ENCODE assay signal across 8 mouse cellular contexts in the genomic region with DNA sequence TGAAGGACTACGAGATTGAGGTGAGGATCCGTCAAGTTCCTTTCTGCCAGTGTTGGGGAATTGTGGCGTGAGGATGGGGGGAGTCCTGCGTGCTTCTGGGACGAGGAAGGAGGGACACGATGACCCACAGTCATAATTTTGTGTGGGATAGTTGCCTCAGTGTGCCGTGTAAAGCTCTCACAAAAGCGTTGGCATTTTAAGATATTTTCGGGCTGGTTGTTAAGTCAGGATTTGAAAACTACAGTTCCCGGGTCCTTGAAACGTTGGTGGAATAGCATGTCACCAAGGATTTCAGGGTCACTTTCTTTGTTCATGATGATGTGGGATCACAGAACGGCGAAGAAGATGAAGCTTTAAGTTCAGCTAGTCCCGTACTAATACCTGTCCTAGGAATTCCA. TPM values are rescaled to one million over a fixed set of nuclear protein-coding genes. Genes with fewer than 3 reads are reported as not detected.
DNase-seq lines count a peak whose midpoint lies in the region; ATAC-seq lines count a peak whose summit lies in the region.

No protein-coding gene starts in this region.

- no peaks in the 10 kb centered on the region for H3K27me3 ChIP-seq in lung, embryonic 15.5 days
- no peaks in the 10 kb centered on the region for H3K27me3 ChIP-seq in embryonic facial prominence, embryonic 15.5 days
- no peaks in the 10 kb centered on the region for H3K27me3 ChIP-seq in intestine, embryonic 16.5 days (replicated peaks; ENCODE audit: control insufficient read depth, insufficient read depth, low read length)
- no peaks in the 10 kb centered on the region for H3K27me3 ChIP-seq in neural tube, embryonic 13.5 days

- H3K27ac ChIP-seq in lung, embryonic 15.5 days = peak overlapping the region; percentile 74
- H3K27ac ChIP-seq in embryonic facial prominence, embryonic 15.5 days (replicated peaks) = no peak overlapping the region
- H3K27ac ChIP-seq in intestine, embryonic 16.5 days (ENCODE audit: low read length) = no peak overlapping the region; the same call in 1 of the 2 replicates
- no peak overlapping the region for H3K27ac ChIP-seq in neural tube, embryonic 13.5 days (replicated peaks)

- no peak for ATAC-seq in lung, embryonic 15.5 days (ENCODE audit: borderline replicate concordance, extremely low read depth, low FRiP score, low TSS enrichment)
- ATAC-seq in embryonic facial prominence, embryonic 15.5 days (ENCODE audit: insufficient number of reproducible peaks, low FRiP score, low TSS enrichment, low read depth) = no peak
- ATAC-seq in intestine, embryonic 16.5 days = no peak
- no peak for ATAC-seq in neural tube, embryonic 13.5 days (ENCODE audit: low read depth)
- no peak for ATAC-seq in frontal cortex, adult (ENCODE audit: low TSS enrichment)

- peaks cover 11% of the 10 kb centered on the region; the same call in 1 of the 2 replicates for H3K36me3 ChIP-seq in lung, embryonic 15.5 days
- 0 out of 2 replicates have a peak, but pooled peaks cover under 1% of the 10 kb centered on the region for H3K36me3 ChIP-seq in embryonic facial prominence, embryonic 15.5 days
- H3K36me3 ChIP-seq in intestine, embryonic 16.5 days (ENCODE audit: control insufficient read depth, insufficient read depth, low read length) = no peaks in the 10 kb centered on the region
- no peaks in the 10 kb centered on the region for H3K36me3 ChIP-seq in neural tube, embryonic 13.5 days

- peak overlapping the region; percentile 87 for H3K9ac ChIP-seq in lung, embryonic 15.5 days
- H3K9ac ChIP-seq in embryonic facial prominence, embryonic 15.5 days = peak overlapping the region; percentile 96
- peak overlapping the region; percentile 95 for H3K9ac ChIP-seq in intestine, embryonic 16.5 days (ENCODE audit: low read depth, low read length)
- H3K9ac ChIP-seq in neural tube, embryonic 13.5 days = peak overlapping the region; percentile 97

- DNase-seq in lung, postnatal 4 days = no peak
- DNase-seq in cerebellum, adult 11 months = no peak
- DNase-seq in kidney, adult 18-20 months = no peak

- WGBS in lung, embryonic 15.5 days = under 1% methylated on average over 14 of the region's 14 CpGs
- WGBS in embryonic facial prominence, embryonic 15.5 days = under 1% methylated on average over 14 of the region's 14 CpGs
- 0% methylated on average over 14 of the region's 14 CpGs for WGBS in intestine, embryonic 16.5 days
- WGBS in neural tube, embryonic 13.5 days = 1% methylated on average over 14 of the region's 14 CpGs

- H3K9me3 ChIP-seq in lung, embryonic 15.5 days = no peaks in the 10 kb centered on the region
- no peaks in the 10 kb centered on the region for H3K9me3 ChIP-seq in embryonic facial prominence, embryonic 15.5 days (replicated peaks)
- H3K9me3 ChIP-seq in intestine, embryonic 16.5 days (ENCODE audit: control insufficient read depth, low read length) = no peaks in the 10 kb centered on the region
- no peaks in the 10 kb centered on the region for H3K9me3 ChIP-seq in neural tube, embryonic 13.5 days

- H3K4me2 ChIP-seq in lung, embryonic 15.5 days = peak overlapping the region; percentile 62
- peak overlapping the region; percentile 73 for H3K4me2 ChIP-seq in embryonic facial prominence, embryonic 15.5 days (replicated peaks)
- H3K4me2 ChIP-seq in intestine, embryonic 16.5 days (ENCODE audit: low read depth, low read length) = peak overlapping the region; percentile 60
- peak overlapping the region; percentile 95 for H3K4me2 ChIP-seq in neural tube, embryonic 13.5 days

- H3K4me3 ChIP-seq in lung, embryonic 15.5 days = peak overlapping the region; percentile 89
- peak overlapping the region; percentile 71 for H3K4me3 ChIP-seq in embryonic facial prominence, embryonic 15.5 days (replicated peaks)
- peak overlapping the region; percentile 94 for H3K4me3 ChIP-seq in intestine, embryonic 16.5 days (ENCODE audit: low read length)
- peak overlapping the region; percentile 99 for H3K4me3 ChIP-seq in neural tube, embryonic 13.5 days

- peaks cover 13% of the 10 kb centered on the region for H3K4me1 ChIP-seq in lung, embryonic 15.5 days
- 0 out of 2 replicates have a peak, but pooled peaks cover 5% of the 10 kb centered on the region for H3K4me1 ChIP-seq in embryonic facial prominence, embryonic 15.5 days
- H3K4me1 ChIP-seq in intestine, embryonic 16.5 days (ENCODE audit: control insufficient read depth, insufficient read depth, low read length) = 0 out of 2 replicates have a peak, but pooled peaks cover 2% of the 10 kb centered on the region
- H3K4me1 ChIP-seq in neural tube, embryonic 13.5 days (replicated peaks) = peaks cover 16% of the 10 kb centered on the region

RNA-seq across cellular contexts. Expression of gene Atad5, which starts 0.6 kb away (rescaled TPM):
- polyA plus RNA-seq in lung, embryonic 15.5 days (2015; fragmentation: Nextera tagmentation; extraction: Ambion mirVana) = 10.8 and 11.4 TPM in 2 replicates
- 8.5 and 9.3 TPM in 2 replicates for polyA plus RNA-seq in embryonic facial prominence, embryonic 15.5 days (2015; fragmentation: Nextera tagmentation; extraction: Ambion mirVana)
- polyA plus RNA-seq in intestine, embryonic 16.5 days (2015; fragmentation: Nextera tagmentation; extraction: Ambion mirVana) = 4.7 and 5.6 TPM in 2 replicates
- polyA plus RNA-seq in neural tube, embryonic 13.5 days (2015; fragmentation: Nextera tagmentation; extraction: Ambion mirVana) = 4.7 and 5.5 TPM in 2 replicates

RNA-seq across cellular contexts. Expression of gene Crlf3, which starts 9.0 kb away (rescaled TPM):
- polyA plus RNA-seq in lung, embryonic 15.5 days (2015; fragmentation: Nextera tagmentation; extraction: Ambion mirVana) = 40.8 and 43.9 TPM in 2 replicates
- 40.7 and 46.0 TPM in 2 replicates for polyA plus RNA-seq in embryonic facial prominence, embryonic 15.5 days (2015; fragmentation: Nextera tagmentation; extraction: Ambion mirVana)
- polyA plus RNA-seq in intestine, embryonic 16.5 days (2015; fragmentation: Nextera tagmentation; extraction: Ambion mirVana) = 21.8 and 22.9 TPM in 2 replicates
- polyA plus RNA-seq in neural tube, embryonic 13.5 days (2015; fragmentation: Nextera tagmentation; extraction: Ambion mirVana) = 17.7 and 19.9 TPM in 2 replicates

RNA-seq across cellular contexts. Expression of gene Tefm, which starts 52.2 kb away (rescaled TPM):
- polyA plus RNA-seq in lung, embryonic 15.5 days (2015; fragmentation: Nextera tagmentation; extraction: Ambion mirVana) = 28.2 and 29.2 TPM in 2 replicates
- 24.2 and 26.0 TPM in 2 replicates for polyA plus RNA-seq in embryonic facial prominence, embryonic 15.5 days (2015; fragmentation: Nextera tagmentation; extraction: Ambion mirVana)
- polyA plus RNA-seq in intestine, embryonic 16.5 days (2015; fragmentation: Nextera tagmentation; extraction: Ambion mirVana) = 28.8 and 33.1 TPM in 2 replicates
- 26.6 and 27.2 TPM in 2 replicates for polyA plus RNA-seq in neural tube, embryonic 13.5 days (2015; fragmentation: Nextera tagmentation; extraction: Ambion mirVana)
